Mouse (Mus musculus) G1E-ER4 (cell line): Measurements from ENCODE around the gene Sox15. TPM values are rescaled to one million over a fixed set of nuclear protein-coding genes. Genes with fewer than 3 reads are reported as not detected.

Source experiments
- GATA1 ChIP-seq: IDR thresholded peaks from one replicate; pipeline ENCODE4 v1.8.0; 2012; ENCODE audit warnings: low read length, inconsistent platforms
- polyA plus RNA-seq: library from polyadenylated mRNA; stranded (reverse); fragments of >175 nt; gene quantifications from 2 replicates; pipeline ENCODE4 v1.2.3, GENCODE M21; 2012

Sox15 gene
- polyA plus RNA-seq, 1 experiment = 0.30 TPM

DNA sequence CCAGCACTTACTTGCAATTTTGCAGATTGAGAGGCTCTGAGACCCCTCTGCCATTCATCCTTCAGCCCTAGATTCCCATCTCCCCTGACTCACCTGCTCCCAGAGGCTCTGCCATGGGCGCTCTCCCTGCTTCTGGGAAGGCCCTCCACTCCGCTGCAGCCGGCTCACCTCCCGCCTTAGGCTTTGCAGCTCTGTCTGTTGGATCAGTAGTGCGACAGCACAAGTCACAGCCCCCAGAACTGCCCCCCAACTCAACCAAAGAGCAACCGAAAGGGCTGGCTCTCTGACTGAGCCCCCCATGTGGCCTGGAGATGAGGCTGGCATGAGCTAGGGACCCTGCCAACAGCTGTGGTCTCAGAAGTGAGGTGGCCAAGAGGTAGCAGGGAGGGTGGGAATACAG, 29.8 kb downstream of the Sox15 start:
- no peak for TF ChIP-seq GATA1

DNA sequence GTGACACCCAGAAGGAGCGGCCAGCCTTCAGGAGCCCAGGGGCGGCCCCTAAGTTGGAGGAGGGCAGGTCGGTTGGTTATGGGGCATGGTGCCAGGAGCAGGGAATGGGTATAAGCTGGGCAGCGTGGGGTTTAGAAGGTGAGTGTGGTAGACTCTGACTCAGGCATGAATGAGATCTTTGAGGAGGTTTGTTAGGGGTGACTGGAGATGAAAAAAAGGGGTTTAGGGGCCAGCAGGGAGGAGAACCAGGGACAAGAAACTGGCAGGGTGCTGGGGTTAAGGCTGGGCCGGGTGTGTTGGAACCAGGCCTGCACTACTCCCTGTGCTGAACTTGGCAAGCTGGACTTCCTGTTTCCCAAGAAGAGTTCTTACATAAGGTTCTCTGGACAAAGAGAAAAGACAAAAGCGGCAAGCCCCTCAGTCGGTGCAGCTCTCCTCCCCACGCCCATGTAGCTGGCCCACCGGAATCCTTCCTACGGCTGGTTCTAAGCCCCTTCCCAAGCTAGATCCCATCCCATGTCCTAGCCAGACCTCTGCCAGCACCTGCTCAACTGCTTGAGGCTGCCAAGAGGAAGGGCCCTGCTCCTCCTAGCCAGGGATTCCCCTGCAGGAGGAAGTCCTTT, 30.5 kb downstream of the Sox15 start, which contains the start of gene Tnfsf13:
TSS of gene Tnfsf13 (minus strand) at position 259 of the 623 bp plus-strand sequence.
- no peak for TF ChIP-seq GATA1

GRCm38 (mm10) chr11:69686377-69686776, 31.3 kb downstream of the Sox15 start:
- no peak for TF ChIP-seq GATA1

DNA sequence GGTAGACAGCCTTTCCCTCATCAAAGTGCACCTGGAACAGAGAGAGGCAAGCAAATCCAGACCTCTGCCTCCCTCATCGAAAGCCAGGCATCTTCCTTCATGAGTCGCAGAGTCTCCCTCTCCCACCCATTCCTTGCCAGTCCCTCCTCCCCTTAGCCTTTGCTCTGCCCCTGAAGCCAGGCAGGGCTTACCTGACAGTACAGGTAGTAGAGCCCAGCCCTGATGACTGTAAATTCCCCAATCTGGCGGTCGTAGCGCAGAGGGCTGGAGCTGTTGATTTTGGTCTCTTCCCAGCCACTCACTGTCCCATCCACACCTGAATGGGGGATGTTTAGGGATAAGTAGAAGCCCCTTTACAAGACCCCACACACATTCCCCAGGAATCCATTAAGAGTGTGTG, 31.9 kb downstream of the Sox15 start:
- TF ChIP-seq GATA1 = no peak

- no peak for TF ChIP-seq GATA1
Observed at GRCm38 (mm10) chr11:69689891-69690290, 34.8 kb downstream of the Sox15 start.

- TF ChIP-seq GATA1 = no peak
Observed at GRCm38 (mm10) chr11:69692196-69692811, 37.2 kb downstream of the Sox15 start.

DNA sequence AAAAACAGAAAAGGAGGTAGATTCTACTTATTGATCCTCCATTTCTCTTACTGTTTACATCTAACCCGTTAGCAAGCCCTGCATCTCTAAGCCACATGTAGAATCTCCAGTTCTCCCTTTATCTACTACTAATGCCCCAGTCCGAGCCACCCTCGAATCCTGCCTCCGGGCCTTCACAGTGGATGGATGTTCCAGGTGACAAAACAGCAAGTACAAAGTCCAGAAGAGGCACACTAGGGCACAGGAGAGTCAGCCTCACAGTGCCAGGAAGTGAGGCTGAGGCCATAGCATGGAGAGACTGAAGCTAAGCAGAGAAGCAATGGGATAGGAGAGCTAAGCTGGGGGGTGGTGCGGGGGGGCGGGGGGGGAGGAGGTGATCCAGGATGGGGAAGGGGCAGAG, 37.7 kb downstream of the Sox15 start:
- TF ChIP-seq GATA1 = no peak

DNA sequence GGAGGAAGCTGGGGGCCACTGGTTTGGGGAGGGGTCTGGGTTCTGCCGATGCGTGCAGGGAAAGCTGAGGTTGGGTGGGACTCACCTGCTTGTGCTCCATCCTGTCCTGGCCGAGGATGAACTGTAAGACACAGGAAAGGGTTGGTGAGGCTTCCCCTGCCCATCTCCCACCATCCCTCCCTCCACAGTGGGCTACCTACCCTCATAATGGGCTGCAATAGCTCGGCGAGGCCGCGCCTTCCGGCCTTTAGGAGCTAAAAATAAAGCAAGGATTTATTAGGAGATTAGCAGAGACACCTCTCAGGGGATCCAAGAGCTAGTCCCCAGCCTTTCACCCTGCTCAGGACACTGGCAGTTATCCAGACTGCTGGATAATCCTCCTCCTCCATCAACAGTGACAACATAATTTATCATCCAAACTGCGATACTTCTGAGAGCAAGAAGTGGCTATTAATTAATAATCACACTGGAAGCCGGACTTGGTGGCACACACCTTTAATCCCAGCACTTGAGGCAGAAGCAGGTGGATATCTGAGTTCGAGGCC, 38.4 kb downstream of the Sox15 start:
- no peak for TF ChIP-seq GATA1

GRCm38 (mm10) chr11:69695046-69695360, 39.9 kb downstream of the Sox15 start:
- no peak for TF ChIP-seq GATA1

DNA sequence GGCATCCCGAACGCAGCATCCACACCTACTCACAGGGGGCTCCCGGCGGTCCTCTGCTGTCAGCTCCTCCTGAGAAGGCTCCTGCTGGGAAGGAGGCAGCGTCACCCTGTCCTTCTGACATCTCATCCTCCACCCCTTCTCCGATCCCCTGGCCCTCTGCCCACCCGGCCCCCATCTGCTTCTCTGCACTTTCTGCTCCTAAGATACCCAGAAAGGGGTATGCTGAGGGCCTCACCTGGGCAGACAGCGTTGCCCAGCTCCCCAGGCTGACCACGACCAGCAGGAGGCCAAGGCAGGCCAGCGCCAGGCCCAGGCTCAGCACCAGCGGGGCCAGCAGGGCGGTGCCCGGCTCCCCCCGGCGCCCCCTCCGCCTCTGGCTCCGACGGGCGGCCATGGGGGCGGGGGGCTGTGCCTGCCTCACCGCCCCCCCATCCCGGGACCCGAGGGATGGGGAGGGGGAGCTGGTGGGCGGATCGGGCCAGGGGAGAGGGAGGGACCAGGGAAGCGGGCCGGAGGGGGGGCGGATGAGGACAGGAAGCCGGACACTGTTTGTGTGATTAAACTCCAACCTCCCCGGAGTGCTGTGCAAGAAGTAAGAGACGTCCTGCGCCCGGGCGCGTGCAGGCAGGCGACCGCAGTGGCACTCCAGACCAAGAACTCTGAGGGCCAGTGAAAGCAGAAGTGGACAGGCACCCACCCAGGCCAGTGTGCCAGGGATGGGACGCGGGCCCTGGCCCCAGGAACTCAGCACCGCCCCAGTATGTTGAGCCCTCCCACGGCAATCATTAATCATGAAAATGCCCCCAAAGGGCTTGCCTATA, 40.5 kb downstream of the Sox15 start, which contains the start of the genes Tnfsf12 and Tnfsfm13:
TSS of gene Tnfsf12 (minus strand) at position 489 of the 821 bp plus-strand sequence.
TSS of gene Tnfsfm13 (minus strand) at position 738 of the 821 bp plus-strand sequence.
- no peak for TF ChIP-seq GATA1

GRCm38 (mm10) chr11:69697396-69697795, 42.3 kb downstream of the Sox15 start:
- TF ChIP-seq GATA1 = no peak

DNA sequence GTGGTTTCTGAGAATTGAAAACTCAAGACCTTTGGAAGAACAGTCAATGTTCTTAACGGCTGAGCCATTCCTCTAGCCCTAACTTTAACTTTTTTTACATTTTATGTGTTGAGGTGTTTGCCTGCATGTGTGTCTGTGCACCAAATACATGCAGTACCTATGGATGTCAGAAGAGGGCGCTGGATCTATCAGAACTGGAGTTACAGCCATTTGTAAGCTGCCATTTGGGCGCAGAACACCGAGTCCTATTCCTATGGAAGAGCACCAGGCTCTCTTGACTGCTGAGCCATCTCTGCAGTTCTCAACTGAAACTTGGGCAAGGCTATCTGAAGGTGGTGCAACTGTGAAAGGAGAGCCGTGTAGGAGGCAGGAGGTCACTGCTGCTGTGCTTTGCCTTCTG, 43.5 kb downstream of the Sox15 start:
- no peak for TF ChIP-seq GATA1

GRCm38 (mm10) chr11:69699595-69699994, 44.5 kb downstream of the Sox15 start:
- no peak for TF ChIP-seq GATA1

DNA sequence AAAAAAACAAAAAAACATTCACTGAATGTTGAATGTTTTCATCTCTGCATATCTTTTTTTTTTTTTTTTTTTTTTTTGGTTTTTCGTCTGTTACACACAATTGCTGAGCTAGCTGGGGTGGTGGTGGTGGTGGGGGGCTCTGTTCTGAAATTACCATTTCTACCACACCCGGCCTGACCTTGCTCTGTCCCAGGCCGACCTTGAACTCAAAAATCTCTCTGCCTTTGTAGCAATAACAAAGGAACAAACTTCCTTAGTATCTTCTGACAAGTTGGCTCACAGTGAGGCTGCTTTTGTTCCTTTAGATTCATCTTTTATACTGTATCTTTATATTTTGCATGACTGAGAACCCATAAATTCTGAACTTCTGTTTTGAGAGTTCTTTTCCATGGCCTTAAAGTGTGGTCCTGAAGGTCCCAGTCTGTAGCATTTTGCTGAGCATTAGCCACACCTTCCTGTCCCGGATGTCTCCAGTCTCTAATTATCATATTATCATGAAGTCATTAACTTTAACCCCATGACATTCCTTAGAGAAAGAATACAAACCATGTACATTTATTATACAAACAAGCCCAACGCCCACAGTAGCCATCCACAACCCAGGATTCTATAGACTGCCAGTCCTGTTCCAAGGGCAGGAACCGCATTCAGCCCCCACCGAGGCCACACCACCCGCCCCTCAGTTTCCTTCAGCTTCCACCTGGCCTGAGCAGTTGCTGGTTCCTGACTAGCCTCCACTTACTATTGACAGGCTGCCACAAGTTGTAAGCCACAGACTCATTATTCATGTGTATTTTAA, 48.9 kb downstream of the Sox15 start:
- TF ChIP-seq GATA1 = no peak

- TF ChIP-seq GATA1 = no peak
Observed at GRCm38 (mm10) chr11:69704613-69705010, 49.5 kb downstream of the Sox15 start.

Other genes starting within 250 kb of the Sox15 start
- gene Kdm6b, start 241.6 kb upstream of the Sox15 start, polyA plus RNA-seq = 59.3 and 72.1 TPM in 2 replicates
- 0.01 and 0.02 TPM in 2 replicates for gene Dnah2, start 106.2 kb upstream of the Sox15 start, polyA plus RNA-seq
- gene Efnb3, start 95.1 kb upstream of the Sox15 start, polyA plus RNA-seq = 0.66 and 0.68 TPM in 2 replicates
- 11.0 and 23.0 TPM in 2 replicates for gene Wrap53, start 75.1 kb upstream of the Sox15 start, polyA plus RNA-seq
- 209 and 211 TPM in 2 replicates for gene Trp53, start 75.0 kb upstream of the Sox15 start, polyA plus RNA-seq
- gene Atp1b2, start 49.4 kb upstream of the Sox15 start, polyA plus RNA-seq = 69.6 and 87.4 TPM in 2 replicates
- not detected in 2 replicates for gene Shbg, start 37.4 kb upstream of the Sox15 start, polyA plus RNA-seq
- not detected in 2 replicates for gene Sat2, start 33.3 kb upstream of the Sox15 start, polyA plus RNA-seq
- gene Fxr2, start 22.3 kb upstream of the Sox15 start, polyA plus RNA-seq = 76.6 and 104 TPM in 2 replicates
- 24.4 and 30.0 TPM in 2 replicates for gene Mpdu1, start 7.3 kb downstream of the Sox15 start, polyA plus RNA-seq
- gene Cd68, start 10.8 kb downstream of the Sox15 start, polyA plus RNA-seq = 1.1 and 1.2 TPM in 2 replicates
- gene Eif4a1, start 17.1 kb downstream of the Sox15 start, polyA plus RNA-seq = 326 and 403 TPM in 2 replicates
- 117 and 153 TPM in 2 replicates for gene Senp3, start 26.8 kb downstream of the Sox15 start, polyA plus RNA-seq
- not detected in 2 replicates for gene Tnfsf13, start 30.5 kb downstream of the Sox15 start, polyA plus RNA-seq
- not detected in 2 replicates for gene Tnfsf12, start 40.5 kb downstream of the Sox15 start, polyA plus RNA-seq
- gene Tnfsfm13, start 40.8 kb downstream of the Sox15 start, polyA plus RNA-seq = not detected in 2 replicates
- 65.1 and 65.3 TPM in 2 replicates for gene Polr2a, start 103.3 kb downstream of the Sox15 start, polyA plus RNA-seq
- gene Slc35g3, start 106.7 kb downstream of the Sox15 start, polyA plus RNA-seq = not detected in 2 replicates
- gene Zbtb4, start 110.6 kb downstream of the Sox15 start, polyA plus RNA-seq = 14.5 and 15.2 TPM in 2 replicates
- gene Chrnb1, start 140.6 kb downstream of the Sox15 start, polyA plus RNA-seq = 0.03 and 0.11 TPM in 2 replicates
- 0.39 and 0.53 TPM in 2 replicates for gene Fgf11, start 146.5 kb downstream of the Sox15 start, polyA plus RNA-seq
- not detected in 2 replicates for gene Tmem102, start 150.3 kb downstream of the Sox15 start, polyA plus RNA-seq
- gene Gm39566, start 160.0 kb downstream of the Sox15 start, polyA plus RNA-seq = not detected in 2 replicates
- gene Spem2, start 163.2 kb downstream of the Sox15 start, polyA plus RNA-seq = not detected in 2 replicates
- gene Spem1, start 166.9 kb downstream of the Sox15 start, polyA plus RNA-seq = not detected in 2 replicates
- gene Nlgn2, start 182.5 kb downstream of the Sox15 start, polyA plus RNA-seq = 0.99 and 1.1 TPM in 2 replicates
- 404 and 460 TPM in 2 replicates for gene Tmem256, start 183.2 kb downstream of the Sox15 start, polyA plus RNA-seq
- gene Plscr3, start 191.1 kb downstream of the Sox15 start, polyA plus RNA-seq = 43.0 and 56.9 TPM in 2 replicates
- gene Tnk1, start 203.4 kb downstream of the Sox15 start, polyA plus RNA-seq = 0.09 and 0.91 TPM in 2 replicates
- not detected in 2 replicates for gene Tmem95, start 222.7 kb downstream of the Sox15 start, polyA plus RNA-seq
- gene Kctd11, start 226.1 kb downstream of the Sox15 start, polyA plus RNA-seq = 0.27 and 0.39 TPM in 2 replicates
- 107 and 119 TPM in 2 replicates for gene Acap1, start 240.2 kb downstream of the Sox15 start, polyA plus RNA-seq
- 1.0 and 1.5 TPM in 2 replicates for gene 2810408A11Rik, start 245.7 kb downstream of the Sox15 start, polyA plus RNA-seq
- gene Neurl4, start 245.8 kb downstream of the Sox15 start, polyA plus RNA-seq = 83.2 and 85.5 TPM in 2 replicates